Mouse (Mus musculus): Measurements from ENCODE around the gene Clns1a. TPM values are rescaled to one million over a fixed set of nuclear protein-coding genes. Genes with fewer than 3 reads are reported as not detected.

The Clns1a gene
- polyA plus RNA-seq, 1 experiment: 28.2 TPM

- peaks cover 2% of the 10 kb centered on the region for H3K4me1 ChIP-seq (ENCODE audit: control insufficient read depth, insufficient read depth, low read length)
- TF ChIP-seq POLR2A (IDR thresholded peaks at IDR 0.05; ENCODE audit: control insufficient read depth, low read depth, low read length): no peak
- no peak for TF ChIP-seq CTCF (IDR thresholded peaks at IDR 0.05; ENCODE audit: control insufficient read depth, insufficient read depth, insufficient replicate concordance, low read depth, low read length)
- H3K4me3 ChIP-seq (ENCODE audit: control insufficient read depth, low read depth, low read length): peak overlapping the region; percentile 3; the same call in 1 of the 2 replicates
- H3K36me3 ChIP-seq (ENCODE audit: control insufficient read depth, insufficient read depth, low read length): no peaks in the 10 kb centered on the region
- H3K27me3 ChIP-seq (ENCODE audit: control insufficient read depth, insufficient read depth, low read length): no peaks in the 10 kb centered on the region
- peak overlapping the region; percentile 3 for H3K27ac ChIP-seq (ENCODE audit: control insufficient read depth, insufficient read depth, low read depth, low read length)
Observed at GRCm38 (mm10) chr7:97748527-97749206, 52.2 kb downstream of the Clns1a start.

- peak overlapping the region; percentile 3; the same call in 1 of the 2 replicates for H3K4me3 ChIP-seq (ENCODE audit: control insufficient read depth, low read depth, low read length)
- H3K27ac ChIP-seq (ENCODE audit: control insufficient read depth, insufficient read depth, low read depth, low read length): no peak overlapping the region; the same call in 1 of the 2 replicates
Observed at GRCm38 (mm10) chr7:97749207-97750190, 53.1 kb downstream of the Clns1a start.

GRCm38 (mm10) chr7:97756967-97757881 lies 60.8 kb downstream of the Clns1a start:
- H3K4me3 ChIP-seq (ENCODE audit: control insufficient read depth, low read depth, low read length): peak overlapping the region; percentile 66
- H3K27ac ChIP-seq (ENCODE audit: control insufficient read depth, insufficient read depth, low read depth, low read length): peak overlapping the region; percentile 49; the same call in 1 of the 2 replicates
- no peaks in the 10 kb centered on the region for H3K36me3 ChIP-seq (ENCODE audit: control insufficient read depth, insufficient read depth, low read length)

More at GRCm38 (mm10) chr7:97749207-97750190, 53.1 kb downstream of the Clns1a start:
- no peaks in the 10 kb centered on the region for H3K27me3 ChIP-seq (ENCODE audit: control insufficient read depth, insufficient read depth, low read length)
- no peaks in the 10 kb centered on the region for H3K36me3 ChIP-seq (ENCODE audit: control insufficient read depth, insufficient read depth, low read length)
- peaks cover 2% of the 10 kb centered on the region; the same call in 1 of the 2 replicates for H3K4me1 ChIP-seq (ENCODE audit: control insufficient read depth, insufficient read depth, low read length)
- TF ChIP-seq CTCF (IDR thresholded peaks at IDR 0.05; ENCODE audit: control insufficient read depth, insufficient read depth, insufficient replicate concordance, low read depth, low read length) (no peak), POLR2A (IDR thresholded peaks at IDR 0.05; ENCODE audit: control insufficient read depth, low read depth, low read length) (no peak)

GRCm38 (mm10) chr7:97764591-97764990 lies 68.2 kb downstream of the Clns1a start:
- Histone ChIP-seq H3K36me3 (ENCODE audit: control insufficient read depth, insufficient read depth, low read length) (no peaks in the 10 kb centered on the region), H3K4me1 (ENCODE audit: control insufficient read depth, insufficient read depth, low read length) (peaks cover 15% of the 10 kb centered on the region), H3K27ac (ENCODE audit: control insufficient read depth, insufficient read depth, low read depth, low read length) (no peak overlapping the region), H3K27me3 (ENCODE audit: control insufficient read depth, insufficient read depth, low read length) (no peaks in the 10 kb centered on the region), H3K4me3 (ENCODE audit: control insufficient read depth, low read depth, low read length) (no peak overlapping the region)
- TF ChIP-seq POLR2A (IDR thresholded peaks at IDR 0.05; ENCODE audit: control insufficient read depth, low read depth, low read length) (no peak), CTCF (IDR thresholded peaks at IDR 0.05; ENCODE audit: control insufficient read depth, insufficient read depth, insufficient replicate concordance, low read depth, low read length) (no peak)

More at GRCm38 (mm10) chr7:97756967-97757881, 60.8 kb downstream of the Clns1a start:
- Histone ChIP-seq H3K4me1 (ENCODE audit: control insufficient read depth, insufficient read depth, low read length) (peaks cover 26% of the 10 kb centered on the region), H3K27me3 (ENCODE audit: control insufficient read depth, insufficient read depth, low read length) (no peaks in the 10 kb centered on the region)
- TF ChIP-seq POLR2A (IDR thresholded peaks at IDR 0.05; ENCODE audit: control insufficient read depth, low read depth, low read length): no peak
- no peak for TF ChIP-seq CTCF (IDR thresholded peaks at IDR 0.05; ENCODE audit: control insufficient read depth, insufficient read depth, insufficient replicate concordance, low read depth, low read length)

- Histone ChIP-seq H3K4me1 (ENCODE audit: control insufficient read depth, insufficient read depth, low read length) (peaks cover 14% of the 10 kb centered on the region), H3K36me3 (ENCODE audit: control insufficient read depth, insufficient read depth, low read length) (no peaks in the 10 kb centered on the region), H3K27ac (ENCODE audit: control insufficient read depth, insufficient read depth, low read depth, low read length) (no peak overlapping the region), H3K4me3 (ENCODE audit: control insufficient read depth, low read depth, low read length) (no peak overlapping the region; the same call in none of the 2 replicates), H3K27me3 (ENCODE audit: control insufficient read depth, insufficient read depth, low read length) (no peaks in the 10 kb centered on the region)
- no peak for TF ChIP-seq CTCF (IDR thresholded peaks at IDR 0.05; ENCODE audit: control insufficient read depth, insufficient read depth, insufficient replicate concordance, low read depth, low read length)
- no peak for TF ChIP-seq POLR2A (IDR thresholded peaks at IDR 0.05; ENCODE audit: control insufficient read depth, low read depth, low read length)
Observed at GRCm38 (mm10) chr7:97765181-97765962, 68.9 kb downstream of the Clns1a start.

- Histone ChIP-seq H3K27ac (ENCODE audit: control insufficient read depth, insufficient read depth, low read depth, low read length) (no peak overlapping the region), H3K4me3 (ENCODE audit: control insufficient read depth, low read depth, low read length) (no peak overlapping the region), H3K4me1 (ENCODE audit: control insufficient read depth, insufficient read depth, low read length) (peaks cover 12% of the 10 kb centered on the region), H3K36me3 (ENCODE audit: control insufficient read depth, insufficient read depth, low read length) (no peaks in the 10 kb centered on the region), H3K27me3 (ENCODE audit: control insufficient read depth, insufficient read depth, low read length) (no peaks in the 10 kb centered on the region)
- TF ChIP-seq POLR2A (IDR thresholded peaks at IDR 0.05; ENCODE audit: control insufficient read depth, low read depth, low read length) (no peak), CTCF (IDR thresholded peaks at IDR 0.05; ENCODE audit: control insufficient read depth, insufficient read depth, insufficient replicate concordance, low read depth, low read length) (no peak)
Observed at GRCm38 (mm10) chr7:97765963-97766347, 69.5 kb downstream of the Clns1a start.
